Mouse (Mus musculus) forebrain, embryonic 16.5 days (tissue): ENCODE measurements at regions not wholly inside any gene's neighbourhood (a gene's known extent, or its start where the extent isn't known, plus 50 kb on each side); places are given as distances from the start of the nearest gene placed in this dataset.

Experiments
- ATAC-seq: fragments of 200-750 bp; cut with Nextera tagmentation; 2 replicates; pipeline ENCODE4 v1.8.0; 2017; ENCODE audit warnings: mild to moderate bottlenecking, moderate library complexity
- H3K27ac ChIP-seq: fragments of 300-500 bp; sonication (generic); 2 replicates; pipeline ENCODE4 v1.5.1; 2014; ENCODE audit warnings: low read length, control low read depth
- H3K27me3 ChIP-seq: fragments of 300-500 bp; sonication (generic); replicated peaks from 2 replicates; pipeline ENCODE4 v1.6.1; 2014; ENCODE audit warnings: low read length; ENCODE audit not compliant: control insufficient read depth, insufficient read depth
- H3K36me3 ChIP-seq: fragments of 300-500 bp; sonication (generic); 2 replicates; pipeline ENCODE4 v1.6.1; 2014; ENCODE audit not compliant: control insufficient read depth, insufficient read depth
- H3K4me1 ChIP-seq: fragments of 300-500 bp; sonication (generic); replicated peaks from 2 replicates; pipeline ENCODE4 v1.6.1; 2014; ENCODE audit warnings: low read length; ENCODE audit not compliant: control insufficient read depth, insufficient read depth
- H3K4me2 ChIP-seq: fragments of 300-500 bp; sonication (generic); 2 replicates; pipeline ENCODE4 v1.6.1; 2014; ENCODE audit warnings: mild to moderate bottlenecking, low read length, control low read depth
- H3K4me3 ChIP-seq: fragments of 300-500 bp; sonication (generic); replicated peaks from 2 replicates; pipeline ENCODE4 v1.5.1; 2014; ENCODE audit warnings: mild to moderate bottlenecking, low read length, control low read depth
- H3K9ac ChIP-seq: fragments of 300-500 bp; sonication (generic); replicated peaks from 2 replicates; pipeline ENCODE4 v1.6.1; 2014; ENCODE audit warnings: low read depth, low read length, control low read depth
- H3K9me3 ChIP-seq: fragments of 300-500 bp; sonication (generic); 2 replicates; pipeline ENCODE4 v1.6.1; 2016; ENCODE audit warnings: low read length; ENCODE audit not compliant: control insufficient read depth
- WGBS: fragments of 180-500 bp; shearing (Covaris S2); extraction: QIAGEN DNeasy Blood & Tissue Kit; methylation state at CpG from one replicate; pipeline ENCODE4 v1.1.7; 2014; 5-methylcytosine and 5-hydroxymethylcytosine counted together

GRCm38 (mm10) chr2:82620553-82620952 is 322.9 kb upstream of the Fsip2 start:
- no peak overlapping the region for H3K4me3 ChIP-seq
- H3K9ac ChIP-seq, result no peak overlapping the region
- 56% methylated on average over 1 of the region's 1 CpGs for WGBS
- H3K27me3 ChIP-seq, result no peaks in the 10 kb centered on the region
- no peaks in the 10 kb centered on the region for H3K36me3 ChIP-seq
- no peaks in the 10 kb centered on the region for H3K9me3 ChIP-seq
- no peak overlapping the region for H3K27ac ChIP-seq
- H3K4me1 ChIP-seq, result no peaks in the 10 kb centered on the region
- no peak overlapping the region for H3K4me2 ChIP-seq
- no peak for ATAC-seq

GRCm38 (mm10) chr2:82644428-82644827 is 299.0 kb upstream of the Fsip2 start:
- Histone ChIP-seq H3K27me3 (no peaks in the 10 kb centered on the region), H3K4me2 (no peak overlapping the region), H3K4me3 (no peak overlapping the region), H3K27ac (no peak overlapping the region), H3K36me3 (no peaks in the 10 kb centered on the region), H3K4me1 (no peaks in the 10 kb centered on the region), H3K9me3 (no peaks in the 10 kb centered on the region), H3K9ac (no peak overlapping the region)
- WGBS, result 91% methylated on average over 1 of the region's 1 CpGs
- ATAC-seq, result no peak
